Mouse (Mus musculus) gastrocnemius, adult 18-20 months (tissue): ENCODE data around the gene Cyp4f40. TPM values are rescaled to one million over a fixed set of nuclear protein-coding genes. Genes with fewer than 3 reads are reported as not detected.
A peak's percentile ranks its signal among the peaks of the same experiment; 100 is the strongest.
"Not testable (repeated sequence)": the region's sequence is repeated elsewhere in the genome, so short reads cannot be mapped to it uniquely, and the experiment has no call there.

ENCODE experiments used
- DNase-seq: peaks from one replicate; pipeline ENCODE4 v3.0.0; 2021; ENCODE audit warnings: low spot score
- long read RNA-seq, 2 experiments: library from polyadenylated mRNA; stranded (forward); transcript quantifications; one replicate each; pipeline ENCODE4 v2.0.0; 2021
- total RNA-seq, 2 experiments: library from RNA; stranded (reverse); gene quantifications; 2 replicates each; pipeline ENCODE4 v1.2.3; 2021

Gene Cyp4f40
- not detected for total RNA-seq
- long read RNA-seq, experiment 1, result 0 reads
- long read RNA-seq, experiment 2, result 0 reads

GRCm38 (mm10) chr17:32658712-32659111 lies at the start of gene Cyp4f40:
Gene Cyp4f40 (plus strand): TSS chr17:32658900.
- no peak for DNase-seq

DNA sequence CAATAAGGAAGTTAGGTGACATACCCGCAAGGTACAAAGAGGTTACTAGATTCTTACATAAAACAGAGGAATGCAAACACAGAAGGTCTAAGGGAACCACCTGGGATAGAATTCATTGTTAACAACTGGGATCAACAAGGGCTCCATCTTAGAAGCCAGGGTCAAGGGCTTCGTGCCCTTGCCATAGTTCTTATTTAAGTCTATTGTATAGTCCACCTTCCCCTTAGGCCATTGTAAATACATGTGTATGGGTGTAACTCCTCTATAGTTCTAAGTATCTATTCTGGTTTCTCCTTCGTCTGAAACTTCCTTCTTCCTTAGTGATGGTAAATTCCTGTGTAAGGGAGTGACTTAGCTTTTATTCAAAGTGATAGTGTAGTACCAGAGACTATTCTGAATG lies 48.5 kb upstream of the Cyp4f40 start:
- not testable (repeated sequence) for DNase-seq

DNA sequence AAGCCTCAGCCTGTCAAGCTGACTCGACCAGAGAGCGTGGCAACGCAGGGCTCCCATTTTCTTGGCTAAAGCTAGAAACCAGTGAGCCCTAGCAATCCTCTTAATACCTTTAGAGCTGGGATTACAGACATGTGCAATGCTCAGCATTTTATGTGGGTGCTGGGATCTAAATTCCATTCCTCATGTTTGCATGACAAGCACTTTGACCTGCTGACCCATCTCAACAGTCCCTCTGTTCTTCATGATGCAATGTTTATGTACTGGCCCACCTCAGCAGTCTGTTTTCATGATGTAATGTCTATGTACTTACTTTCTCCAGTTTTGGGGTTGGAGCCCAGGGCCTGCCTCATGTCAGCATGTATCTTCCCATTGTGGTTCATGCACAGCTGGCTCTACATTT lies 47.8 kb upstream of the Cyp4f40 start:
- DNase-seq, result no peak

GRCm38 (mm10) chr17:32612417-32612816 lies 46.3 kb upstream of the Cyp4f40 start:
- no peak for DNase-seq

GRCm38 (mm10) chr17:32617252-32617651 lies 41.4 kb upstream of the Cyp4f40 start:
- DNase-seq, result no peak

GRCm38 (mm10) chr17:32621018-32621417 lies 37.7 kb upstream of the Cyp4f40 start, which contains the start of gene Cyp4f37:
Gene Cyp4f37 (plus strand): TSS chr17:32621309.
- DNase-seq, result not testable (repeated sequence)

GRCm38 (mm10) chr17:32629726-32630125 lies 29.0 kb upstream of the Cyp4f40 start:
- DNase-seq, result not testable (repeated sequence)

DNA sequence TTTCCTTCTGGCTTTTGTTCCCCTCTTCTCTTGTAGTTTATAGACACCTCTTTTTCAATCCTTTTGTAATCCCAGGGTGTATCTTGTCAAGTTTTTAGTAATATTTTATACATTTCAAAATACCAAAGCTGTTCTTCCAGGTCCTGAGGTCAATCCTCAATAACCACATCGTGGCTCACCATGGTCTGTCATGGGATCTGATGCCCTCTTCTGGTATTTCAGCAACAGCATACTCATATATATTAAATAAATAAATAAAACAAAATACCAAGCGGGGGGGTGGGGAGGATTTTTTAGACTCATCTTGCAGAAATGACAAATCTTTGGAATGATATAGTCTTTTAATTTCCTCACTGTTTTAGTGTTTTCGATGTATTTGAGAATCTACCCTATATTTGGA lies 26.8 kb upstream of the Cyp4f40 start:
- DNase-seq, result no peak

DNA sequence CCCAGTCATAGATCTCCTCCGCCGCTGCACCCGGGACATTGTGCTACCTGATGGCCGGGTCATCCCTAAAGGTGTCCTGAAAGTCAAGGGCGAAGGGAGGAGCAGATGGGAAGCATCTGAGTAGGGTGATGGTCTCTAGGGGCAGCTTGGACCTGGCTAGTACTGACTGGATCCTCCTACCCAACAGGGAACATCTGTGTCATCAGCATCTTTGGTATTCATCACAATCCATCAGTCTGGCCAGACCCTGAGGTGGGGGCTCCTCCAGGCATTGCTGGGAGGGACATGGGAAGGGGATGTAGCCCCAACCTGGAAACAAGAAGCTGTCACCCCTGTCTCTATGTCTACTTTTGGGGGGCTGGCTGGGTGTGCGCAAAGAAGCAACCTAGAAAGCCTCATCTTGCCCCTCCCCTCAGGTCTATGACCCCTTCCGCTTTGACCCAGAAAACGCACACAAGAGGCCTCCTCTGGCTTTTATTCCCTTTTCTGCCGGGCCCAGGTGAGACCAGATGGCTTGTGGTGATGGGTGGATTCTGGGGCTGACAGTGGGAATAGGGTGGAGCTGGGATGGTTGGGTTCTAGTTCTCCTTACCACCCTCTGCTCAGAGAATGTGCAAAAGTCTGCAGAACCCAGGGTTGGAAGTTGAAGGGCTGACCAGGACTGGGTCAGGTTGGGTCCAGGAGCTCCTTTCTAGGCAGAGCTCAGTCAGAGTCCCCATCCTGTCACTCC lies 24.3 kb upstream of the Cyp4f40 start:
- DNase-seq, result not testable (repeated sequence)

DNA sequence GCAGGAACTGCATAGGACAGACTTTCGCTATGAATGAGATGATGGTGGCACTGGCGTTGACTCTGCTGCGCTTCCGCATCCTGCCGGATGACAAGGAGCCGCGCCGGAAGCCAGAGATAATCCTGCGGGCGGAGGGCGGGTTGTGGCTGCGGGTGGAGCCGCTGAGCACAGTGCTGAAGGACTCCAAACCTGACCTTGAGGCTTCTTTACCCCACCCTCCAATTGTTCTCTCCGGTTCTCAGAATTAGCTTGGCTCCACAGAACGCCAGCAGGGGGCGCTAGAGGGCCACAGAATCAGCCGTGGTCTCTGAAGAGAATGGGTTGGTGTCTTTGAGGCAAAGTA lies 23.8 kb upstream of the Cyp4f40 start:
- DNase-seq, result peak; percentile 61

DNA sequence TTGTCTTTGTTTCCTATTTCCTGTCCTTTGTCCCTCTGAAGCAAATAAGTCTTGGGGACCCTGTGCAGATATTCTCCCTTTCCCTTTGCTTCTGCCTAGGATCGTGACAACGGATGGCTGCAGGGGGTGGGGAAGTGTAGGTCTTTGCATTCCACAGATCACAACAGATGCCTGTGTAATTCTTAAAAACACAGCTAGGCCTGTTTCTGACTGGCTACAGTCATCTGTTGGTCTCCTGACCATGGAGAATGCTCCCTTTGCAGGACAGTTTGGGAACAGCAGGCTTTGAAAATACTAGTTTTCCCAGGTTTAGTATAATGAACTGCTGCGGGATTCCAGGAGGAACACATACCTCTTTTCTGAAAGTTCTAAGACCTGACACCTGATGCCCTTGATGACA lies 22.4 kb upstream of the Cyp4f40 start:
- no peak for DNase-seq

- no peak for DNase-seq
Measured at GRCm38 (mm10) chr17:32637151-32637550, 21.5 kb upstream of the Cyp4f40 start.

DNA sequence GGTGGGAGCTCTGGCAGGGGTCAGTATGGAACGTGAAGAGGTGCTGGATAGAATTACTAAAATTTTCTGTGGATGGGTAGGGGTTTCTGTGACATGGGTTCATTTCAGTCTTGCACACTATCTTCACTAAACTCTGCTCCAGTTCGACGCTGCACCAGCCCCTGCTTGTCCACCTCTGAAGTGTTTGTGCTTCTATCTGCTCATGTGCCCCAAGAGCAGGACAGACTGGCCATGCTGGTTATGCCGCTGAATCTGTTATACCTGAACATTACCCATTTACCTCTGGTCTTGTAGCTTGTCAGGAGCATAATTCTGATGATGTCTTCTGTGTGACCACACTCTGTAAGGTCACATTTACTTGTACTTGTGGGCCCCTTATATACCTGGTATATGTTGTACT lies 12.1 kb upstream of the Cyp4f40 start:
- DNase-seq, result no peak

- DNase-seq, result no peak
Measured at GRCm38 (mm10) chr17:32653860-32654259, 4.8 kb upstream of the Cyp4f40 start.

DNA sequence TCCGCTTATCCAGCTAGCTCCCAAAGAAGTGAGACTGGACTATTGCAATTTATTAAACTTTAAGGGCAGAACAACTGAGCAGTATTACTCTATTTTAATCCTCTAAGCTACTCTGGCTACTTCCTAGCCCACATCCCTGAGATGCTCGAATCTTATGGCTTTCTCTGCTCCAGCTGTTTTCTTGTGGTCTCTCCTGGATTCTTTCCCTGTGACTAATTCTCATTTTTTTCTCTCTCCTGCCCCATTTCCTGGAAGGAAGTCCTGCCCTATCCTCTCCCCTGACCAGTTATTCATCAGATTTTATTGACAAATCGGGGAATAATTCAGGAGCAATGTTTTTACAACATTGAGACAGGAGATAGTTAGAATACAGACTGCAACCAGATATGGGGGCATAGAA lies 1.7 kb upstream of the Cyp4f40 start:
- no peak for DNase-seq

- DNase-seq, result no peak
Measured at GRCm38 (mm10) chr17:32658246-32658645, 454 bp upstream of the Cyp4f40 start.

DNA sequence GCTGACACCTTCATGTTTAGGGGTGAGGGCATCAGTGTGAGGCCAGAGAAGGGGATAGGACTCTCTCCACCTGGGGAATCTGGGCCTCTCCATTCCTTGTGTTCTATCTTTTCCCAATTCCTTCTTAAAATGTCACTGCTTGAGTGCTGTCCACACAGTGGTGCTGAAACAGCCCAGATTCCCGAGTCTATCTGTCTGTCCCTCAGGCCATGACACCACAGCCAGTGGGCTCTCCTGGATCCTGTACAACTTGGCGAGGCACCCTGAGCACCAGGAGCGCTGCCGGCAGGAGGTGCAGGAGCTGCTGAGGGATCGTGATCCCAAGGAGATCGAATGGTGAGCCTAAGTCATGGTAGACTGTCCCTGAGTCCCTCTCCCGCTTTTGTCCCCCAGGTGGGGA lies 15.3 kb downstream of the Cyp4f40 start:
- DNase-seq, result no peak

- DNase-seq, result no peak
Measured at GRCm38 (mm10) chr17:32676040-32676635, 17.4 kb downstream of the Cyp4f40 start.

DNA sequence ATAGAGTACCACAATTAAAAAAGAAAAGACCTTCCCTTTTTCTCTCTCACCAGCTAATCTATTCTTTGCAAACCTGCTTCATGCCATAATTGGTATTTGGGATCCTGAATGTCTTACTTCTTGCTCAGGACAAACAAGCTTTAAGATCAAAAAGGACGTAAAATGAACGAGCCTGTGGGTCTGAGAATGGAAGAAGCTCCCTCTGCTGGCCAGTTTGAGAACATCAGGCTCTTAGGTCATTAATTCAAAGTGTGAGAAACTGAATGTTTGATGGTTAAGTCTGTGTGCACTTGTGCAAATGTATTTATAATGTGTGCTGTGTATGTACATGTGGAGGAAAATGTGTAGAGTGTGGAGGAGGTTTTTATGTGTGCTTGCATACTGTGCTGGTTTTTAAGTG lies 21.7 kb downstream of the Cyp4f40 start:
- peak; percentile 22 for DNase-seq

DNA sequence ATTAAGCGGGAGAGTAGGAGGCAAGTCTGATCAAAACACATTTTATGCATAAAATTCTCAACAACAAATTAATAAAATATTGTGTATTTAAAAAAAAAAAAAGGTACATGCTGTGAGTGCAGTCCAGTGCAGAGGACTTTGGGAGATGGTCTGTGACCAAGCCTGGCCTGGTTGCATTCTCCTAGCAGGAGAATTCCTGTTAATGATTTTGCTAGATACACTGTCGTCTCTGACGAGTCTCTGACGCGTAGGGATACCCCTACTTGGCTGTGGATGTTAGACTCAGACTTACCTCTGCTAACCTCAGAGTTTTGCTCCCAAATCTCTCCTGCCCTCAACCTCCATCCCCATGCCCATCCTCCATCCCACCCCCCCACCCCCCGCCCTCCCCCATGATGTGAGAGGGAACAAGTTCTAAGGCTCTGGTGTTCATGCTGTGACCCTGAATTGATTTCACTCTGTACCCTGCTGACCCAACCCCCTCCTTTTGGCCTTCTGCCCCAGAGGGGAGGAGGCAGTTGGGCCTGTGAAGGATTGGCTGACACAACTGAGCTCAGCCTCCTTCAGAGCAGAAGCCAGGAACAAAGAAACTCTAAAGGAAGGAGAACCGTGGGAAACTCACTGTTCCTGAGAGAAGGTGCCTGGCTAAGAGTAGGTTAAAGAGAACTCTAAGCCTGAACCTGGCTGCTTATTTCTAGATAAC lies 26.5 kb downstream of the Cyp4f40 start, which contains the start of gene Cyp4f15:
TSS of gene Cyp4f15 (plus strand) at position 580 of the 703 bp plus-strand sequence.
- no peak for DNase-seq

DNA sequence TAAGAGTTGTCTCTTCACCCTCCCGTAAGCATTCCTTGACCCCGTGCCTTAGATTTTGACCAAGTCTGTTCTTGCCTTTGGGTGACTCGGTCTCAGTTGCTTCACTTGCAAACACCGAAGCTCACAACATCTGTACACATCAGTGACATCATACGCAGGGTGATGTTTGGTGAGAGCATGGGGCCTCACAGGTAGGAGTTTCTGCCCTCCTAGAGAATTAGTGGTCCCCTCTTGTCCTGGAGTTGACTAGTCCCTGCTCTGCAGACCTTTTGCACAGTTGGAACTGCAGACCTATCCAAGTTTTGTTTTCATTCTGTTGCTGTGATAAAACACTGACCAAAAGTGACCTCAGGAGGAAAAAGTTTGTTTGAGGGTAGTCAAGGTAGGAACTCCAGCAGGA lies 28.0 kb downstream of the Cyp4f40 start:
- no peak for DNase-seq

- DNase-seq, result no peak
Measured at GRCm38 (mm10) chr17:32690959-32691358, 32.3 kb downstream of the Cyp4f40 start.

GRCm38 (mm10) chr17:32702826-32703225 lies 44.1 kb downstream of the Cyp4f40 start:
- no peak for DNase-seq
